Mouse (Mus musculus): ENCODE data around the gene Ninl.

DNA sequence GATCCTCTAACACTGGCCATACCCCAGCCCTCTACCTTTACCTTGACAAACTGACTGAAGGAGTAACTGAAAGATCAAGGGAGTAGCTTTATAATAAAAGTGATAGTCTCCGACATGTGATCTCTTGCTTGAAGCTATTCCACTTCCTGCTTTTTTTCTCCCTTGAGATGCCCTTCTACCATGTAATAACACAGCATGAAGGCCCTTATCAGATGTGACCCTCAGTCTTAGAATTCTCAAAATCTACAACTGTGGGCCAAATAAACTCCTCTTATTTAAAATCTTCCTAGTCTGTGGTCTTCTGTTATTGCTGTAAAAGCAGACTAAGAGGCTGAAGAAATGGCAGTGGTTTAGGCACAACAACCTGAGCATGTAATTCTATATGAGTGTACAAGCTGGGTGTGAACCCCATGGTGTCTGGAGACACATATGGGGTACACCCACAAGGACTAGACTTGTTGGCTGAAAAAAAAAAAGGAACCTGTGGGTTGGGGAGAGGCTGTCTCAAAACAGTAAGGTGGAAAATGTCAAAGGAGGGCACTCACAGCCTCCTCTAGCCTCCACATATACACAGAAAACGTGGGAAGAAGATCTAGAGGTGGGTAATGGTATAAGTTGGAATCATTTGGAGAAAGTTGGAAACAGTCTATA lies 144.4 kb downstream of the Ninl start:
- TF ChIP-seq CTCF (IDR thresholded peaks at IDR 0.05; ENCODE audit: control insufficient read depth, insufficient read depth, low read length) (no peak), POLR2A (IDR thresholded peaks at IDR 0.05; ENCODE audit: borderline replicate concordance, control insufficient read depth, low read depth, low read length) (no peak)

Measured in bone marrow, adult 2 months (tissue).